Mouse (Mus musculus) bone marrow macrophage, adult 2 months (primary cell): ENCODE results near the gene Efcab10. TPM values are rescaled to one million over a fixed set of nuclear protein-coding genes. Genes with fewer than 3 reads are reported as not detected.

Experiments
- H3K27ac ChIP-seq: 2 replicates; pipeline ENCODE4 v1.5.1; 2012; ENCODE audit warnings: low read depth, low read length; ENCODE audit not compliant: insufficient read depth
- H3K4me1 ChIP-seq: 2 replicates; pipeline ENCODE4 v1.6.1; 2012; ENCODE audit warnings: low read length; ENCODE audit not compliant: control insufficient read depth, insufficient read depth
- H3K4me3 ChIP-seq: 2 replicates; pipeline ENCODE4 v1.5.1; 2012; ENCODE audit warnings: mild to moderate bottlenecking, low read length, moderate library complexity; ENCODE audit not compliant: insufficient read depth
- CTCF ChIP-seq: IDR thresholded peaks from 2 replicates; pipeline ENCODE4 v1.5.1; 2012; ENCODE audit warnings: low read depth, mild to moderate bottlenecking, low read length, moderate library complexity
- POLR2A ChIP-seq: IDR thresholded peaks from 2 replicates; pipeline ENCODE4 v1.6.1; 2012; ENCODE audit warnings: mild to moderate bottlenecking, low read depth, low read length, borderline replicate concordance
- polyA plus RNA-seq: library from polyadenylated mRNA; stranded (reverse); fragments of >200 nt; gene quantifications from 2 replicates; pipeline ENCODE4 v1.2.4, GENCODE M21; 2012; ENCODE audit not compliant: missing spikeins, insufficient read depth, insufficient read length

Gene Efcab10
- not detected in 2 replicates for polyA plus RNA-seq

DNA sequence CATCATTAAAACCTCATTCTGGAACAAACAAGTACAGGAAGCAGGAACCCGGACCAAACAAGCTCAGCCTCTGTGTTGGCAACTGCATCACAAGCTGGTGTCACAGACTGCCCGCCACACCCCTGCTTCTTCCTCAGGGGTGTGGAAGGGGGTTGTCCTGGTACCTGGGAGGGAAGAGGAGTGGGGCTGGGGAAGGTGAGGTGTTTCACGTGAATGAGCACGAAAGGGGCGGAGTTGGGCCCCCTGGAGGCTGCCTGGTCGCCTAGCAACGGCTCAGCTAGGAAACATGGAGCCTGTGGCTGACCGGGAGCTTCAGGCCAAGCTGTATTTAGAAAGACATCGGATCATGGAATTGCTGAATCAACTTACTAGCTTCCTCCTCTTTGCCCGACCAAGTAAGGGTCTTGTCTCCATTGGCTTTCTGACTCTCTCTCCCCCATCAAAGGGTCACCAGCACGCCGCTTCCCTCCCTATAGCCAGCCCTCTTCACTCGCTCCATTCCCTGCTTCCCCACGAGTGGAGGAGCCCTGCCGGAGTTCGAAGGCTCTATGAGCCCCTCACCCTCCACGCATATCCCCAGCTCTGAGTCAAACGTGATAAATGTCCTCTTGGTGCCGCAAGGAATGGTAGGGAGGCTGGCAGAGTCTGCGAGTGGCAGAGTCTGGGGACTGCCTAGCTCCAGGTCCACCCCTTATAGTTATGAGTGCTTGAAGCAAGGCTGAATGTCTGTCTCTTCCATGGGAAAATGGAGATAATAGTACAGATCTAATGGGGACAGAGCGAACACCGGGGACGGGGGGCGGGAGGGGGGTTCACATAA, at the start of gene Efcab10:
TSS of gene Efcab10 (plus strand) at position 51 of the 820 bp plus-strand sequence.
- H3K27ac ChIP-seq = no peak within 1 kb of the TSS
- TF ChIP-seq POLR2A = no peak
- no peak for TF ChIP-seq CTCF
- H3K4me1 ChIP-seq = no peaks in the 10 kb centered on the region
- H3K4me3 ChIP-seq = no peak within 1 kb of the TSS

GRCm38 (mm10) chr12:33344970-33345772, 49.5 kb upstream of the Efcab10 start:
- TF ChIP-seq CTCF (no peak), POLR2A (no peak)
- H3K4me1 ChIP-seq = no peaks in the 10 kb centered on the region
- H3K27ac ChIP-seq = no peak overlapping the region
- no peak overlapping the region for H3K4me3 ChIP-seq

GRCm38 (mm10) chr12:33345773-33346435, 48.8 kb upstream of the Efcab10 start:
- Histone ChIP-seq H3K4me3 (no peak overlapping the region), H3K4me1 (no peaks in the 10 kb centered on the region), H3K27ac (no peak overlapping the region)
- no peak for TF ChIP-seq POLR2A
- no peak for TF ChIP-seq CTCF

- Histone ChIP-seq H3K4me3 (no peak overlapping the region), H3K4me1 (no peaks in the 10 kb centered on the region), H3K27ac (no peak overlapping the region)
- TF ChIP-seq POLR2A = no peak
- no peak for TF ChIP-seq CTCF
These were observed 42.0 kb upstream of the Efcab10 start for GRCm38 (mm10) chr12:33352671-33353070.

DNA sequence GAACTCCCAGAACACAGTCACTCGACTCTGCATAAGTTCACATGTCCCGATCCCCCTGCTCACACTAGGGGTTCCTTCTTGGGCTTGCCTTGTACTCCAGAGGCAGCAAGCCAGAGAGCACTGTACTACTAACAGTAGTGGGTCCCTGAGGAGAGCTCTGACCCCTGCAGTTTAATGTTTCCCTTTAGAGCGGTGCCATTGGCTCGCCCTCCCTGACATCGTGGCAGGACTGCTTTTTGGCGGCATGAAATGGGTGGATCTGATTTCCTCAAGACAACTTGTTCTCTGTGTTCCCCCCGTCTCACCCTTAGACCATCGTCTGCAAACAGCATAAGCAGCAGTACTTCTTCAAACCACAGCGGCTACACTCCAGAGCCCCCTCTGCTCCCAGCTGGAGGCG, 36.3 kb upstream of the Efcab10 start:
- Histone ChIP-seq H3K27ac (no peak overlapping the region), H3K4me1 (peaks cover 5% of the 10 kb centered on the region; the same call in 1 of the 2 replicates), H3K4me3 (no peak overlapping the region)
- TF ChIP-seq CTCF (no peak), POLR2A (no peak)

DNA sequence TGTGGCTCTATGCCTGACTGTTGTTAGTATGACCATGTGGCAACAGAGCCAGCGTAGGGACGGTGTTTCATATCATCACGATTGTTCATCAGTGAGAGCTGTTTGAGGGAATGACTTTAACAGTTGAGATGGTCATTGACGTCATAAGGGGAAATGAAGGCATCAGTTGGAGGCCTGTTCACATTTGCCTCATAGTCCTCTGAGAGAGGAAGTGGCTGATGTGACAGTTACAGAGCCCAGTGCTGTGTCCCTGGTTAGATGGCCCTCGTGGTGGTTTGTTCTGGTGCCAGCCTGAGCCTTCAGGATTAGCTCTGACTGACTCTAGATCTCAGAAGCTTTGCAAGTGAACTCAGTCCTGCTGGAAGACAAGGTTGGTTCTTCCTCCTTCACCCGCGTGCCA, 35.4 kb upstream of the Efcab10 start:
- Histone ChIP-seq H3K4me3 (no peak overlapping the region), H3K27ac (no peak overlapping the region)
- no peak for TF ChIP-seq CTCF
- TF ChIP-seq POLR2A = no peak

GRCm38 (mm10) chr12:33359878-33360482, 34.7 kb upstream of the Efcab10 start:
- Histone ChIP-seq H3K4me3 (no peak overlapping the region), H3K27ac (no peak overlapping the region), H3K4me1 (peaks cover 5% of the 10 kb centered on the region; the same call in 1 of the 2 replicates)
- TF ChIP-seq CTCF (no peak), POLR2A (no peak)

More for the DNA sequence above, 35.4 kb upstream of the Efcab10 start:
- peaks cover 5% of the 10 kb centered on the region; the same call in 1 of the 2 replicates for H3K4me1 ChIP-seq

GRCm38 (mm10) chr12:33360729-33361128, 33.9 kb upstream of the Efcab10 start:
- TF ChIP-seq CTCF (no peak), POLR2A (no peak)
- Histone ChIP-seq H3K27ac (no peak overlapping the region), H3K4me1 (peaks cover 5% of the 10 kb centered on the region; the same call in 1 of the 2 replicates), H3K4me3 (no peak overlapping the region)

GRCm38 (mm10) chr12:33364511-33364910, 30.1 kb upstream of the Efcab10 start:
- H3K4me1 ChIP-seq = 0 out of 2 replicates have a peak, but pooled peaks cover 2% of the 10 kb centered on the region
- no peak for TF ChIP-seq POLR2A
- TF ChIP-seq CTCF = no peak
- no peak overlapping the region for H3K27ac ChIP-seq
- H3K4me3 ChIP-seq = no peak overlapping the region
